Mouse (Mus musculus) intestine, embryonic 16.5 days (tissue): ENCODE results near the gene Omg. TPM values are rescaled to one million over a fixed set of nuclear protein-coding genes. Genes with fewer than 3 reads are reported as not detected.

ENCODE experiments used
- ATAC-seq: fragments of 200-750 bp; cut with Nextera tagmentation; 2 replicates; pipeline ENCODE4 v1.8.0; 2017; ENCODE audit warnings: moderate TSS enrichment, moderate library complexity
- H3K27ac ChIP-seq: fragments of 300-500 bp; sonication (generic); 2 replicates; pipeline ENCODE4 v1.5.1; 2014; ENCODE audit warnings: mild to moderate bottlenecking, low read length
- H3K27me3 ChIP-seq: fragments of 300-500 bp; sonication (generic); replicated peaks from 2 replicates; pipeline ENCODE4 v1.6.1; 2014; ENCODE audit warnings: low read length, control low read depth, mixed read lengths; ENCODE audit not compliant: control insufficient read depth, insufficient read depth
- H3K36me3 ChIP-seq: fragments of 300-500 bp; sonication (generic); 2 replicates; pipeline ENCODE4 v1.6.1; 2014; ENCODE audit warnings: low read length, control low read depth; ENCODE audit not compliant: control insufficient read depth, insufficient read depth
- H3K4me1 ChIP-seq: fragments of 300-500 bp; sonication (generic); 2 replicates; pipeline ENCODE4 v1.6.1; 2014; ENCODE audit warnings: low read length, control low read depth, mixed read lengths; ENCODE audit not compliant: control insufficient read depth, insufficient read depth
- H3K4me2 ChIP-seq: fragments of 300-500 bp; sonication (generic); 2 replicates; pipeline ENCODE4 v1.6.1; 2014; ENCODE audit warnings: low read depth, low read length, control low read depth
- H3K4me3 ChIP-seq: fragments of 300-500 bp; sonication (generic); 2 replicates; pipeline ENCODE4 v1.5.1; 2014; ENCODE audit warnings: mild to moderate bottlenecking, low read length
- H3K9ac ChIP-seq: fragments of 300-500 bp; sonication (generic); 2 replicates; pipeline ENCODE4 v1.6.1; 2014; ENCODE audit warnings: low read depth, low read length
- H3K9me3 ChIP-seq: fragments of 300-500 bp; sonication (generic); 2 replicates; pipeline ENCODE4 v1.6.1; 2016; ENCODE audit warnings: low read length, control low read depth; ENCODE audit not compliant: control insufficient read depth
- WGBS: fragments of 180-500 bp; shearing (Covaris S2); extraction: QIAGEN DNeasy Blood & Tissue Kit; methylation state at CpG from one replicate; pipeline ENCODE4 v1.1.7; 2014; 5-methylcytosine and 5-hydroxymethylcytosine counted together
- polyA plus RNA-seq: library from polyadenylated mRNA; unstranded; fragments of >200 nt; fragmentation: Nextera tagmentation; extraction: Ambion mirVana; gene quantifications from 2 replicates; pipeline ENCODE4 v1.2.1, GENCODE M21; 2015

Gene Omg
- polyA plus RNA-seq: 0.37 and 0.53 TPM in 2 replicates

GRCm38 (mm10) chr11:79503845-79504244, at the start of gene Omg:
Gene Omg (minus strand): TSS chr11:79504084.
- no peak within 1 kb of the TSS for H3K9ac ChIP-seq
- no peak within 1 kb of the TSS for H3K4me3 ChIP-seq
- no peaks in the 10 kb centered on the region for H3K9me3 ChIP-seq
- WGBS: 57% methylated on average over 8 of the region's 8 CpGs
- no peak for ATAC-seq
- no peaks in the 10 kb centered on the region for H3K4me1 ChIP-seq
- no peak within 1 kb of the TSS for H3K27ac ChIP-seq
- H3K4me2 ChIP-seq: no peak within 1 kb of the TSS
- no peaks in the 10 kb centered on the region for H3K27me3 ChIP-seq
- H3K36me3 ChIP-seq: 0 out of 2 replicates have a peak, but pooled peaks cover 3% of the 10 kb centered on the region

DNA sequence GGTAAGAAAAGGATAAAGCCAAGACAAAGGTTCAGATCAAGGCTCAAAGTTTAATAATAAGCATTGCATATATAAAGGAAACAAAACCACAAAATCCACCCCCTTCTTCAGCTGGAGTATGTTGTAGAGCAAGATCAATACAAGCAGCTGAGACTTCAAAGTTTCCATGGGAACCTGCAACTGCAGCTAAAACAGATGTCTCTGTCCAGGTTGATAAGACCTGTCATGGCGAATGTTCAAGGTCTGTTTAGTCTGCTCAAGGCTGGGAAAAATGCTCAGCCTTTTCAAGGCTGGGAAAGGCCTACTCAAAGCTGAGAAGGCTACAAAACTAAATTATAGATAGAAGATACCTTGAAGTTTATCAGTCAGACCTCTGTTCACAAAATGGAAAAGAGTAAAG, 48.7 kb upstream of the Omg start:
- 62% methylated on average over 1 of the region's 1 CpGs for WGBS
- H3K4me3 ChIP-seq: no peak overlapping the region
- no peak overlapping the region for H3K9ac ChIP-seq
- peaks cover 4% of the 10 kb centered on the region; the same call in 1 of the 2 replicates for H3K36me3 ChIP-seq
- no peaks in the 10 kb centered on the region for H3K27me3 ChIP-seq
- no peak overlapping the region for H3K27ac ChIP-seq
- H3K4me2 ChIP-seq: no peak overlapping the region
- H3K9me3 ChIP-seq: no peaks in the 10 kb centered on the region
- H3K4me1 ChIP-seq: no peaks in the 10 kb centered on the region
- no peak for ATAC-seq

GRCm38 (mm10) chr11:79536293-79536692, 32.4 kb upstream of the Omg start:
- WGBS: 92% methylated on average over 3 of the region's 3 CpGs
- Histone ChIP-seq H3K4me3 (no peak overlapping the region), H3K9ac (no peak overlapping the region), H3K4me1 (0 out of 2 replicates have a peak, but pooled peaks cover 3% of the 10 kb centered on the region), H3K27me3 (no peaks in the 10 kb centered on the region), H3K27ac (no peak overlapping the region), H3K4me2 (no peak overlapping the region), H3K36me3 (no peaks in the 10 kb centered on the region), H3K9me3 (no peaks in the 10 kb centered on the region)
- no peak for ATAC-seq

DNA sequence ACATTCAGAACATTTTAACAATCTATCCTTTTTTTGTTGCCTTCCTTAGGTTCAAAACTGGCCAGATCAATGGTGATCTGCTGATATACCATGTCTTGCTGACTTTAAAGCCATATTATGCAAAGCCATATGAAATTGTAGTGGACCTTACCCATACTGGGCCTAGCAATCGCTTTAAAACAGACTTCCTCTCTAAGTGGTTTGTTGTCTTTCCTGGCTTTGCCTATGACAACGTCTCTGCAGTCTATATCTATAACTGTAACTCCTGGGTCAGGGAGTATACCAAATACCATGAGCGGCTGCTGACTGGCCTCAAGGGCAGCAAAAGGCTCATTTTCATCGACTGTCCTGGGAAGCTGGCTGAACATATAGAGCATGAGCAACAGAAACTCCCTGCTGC, 31.7 kb upstream of the Omg start:
- H3K4me3 ChIP-seq: no peak overlapping the region
- H3K9me3 ChIP-seq: no peaks in the 10 kb centered on the region
- H3K36me3 ChIP-seq: no peaks in the 10 kb centered on the region
- 86% methylated on average over 4 of the region's 4 CpGs for WGBS
- no peak overlapping the region for H3K27ac ChIP-seq
- H3K9ac ChIP-seq: no peak overlapping the region
- H3K4me2 ChIP-seq: no peak overlapping the region
- H3K27me3 ChIP-seq: no peaks in the 10 kb centered on the region
- 0 out of 2 replicates have a peak, but pooled peaks cover 3% of the 10 kb centered on the region for H3K4me1 ChIP-seq
- ATAC-seq: no peak

GRCm38 (mm10) chr11:79533950-79534690, 30.2 kb upstream of the Omg start:
- H3K4me1 ChIP-seq: 0 out of 2 replicates have a peak, but pooled peaks cover 3% of the 10 kb centered on the region
- no peak overlapping the region for H3K4me3 ChIP-seq
- no peaks in the 10 kb centered on the region for H3K27me3 ChIP-seq
- no peak overlapping the region for H3K4me2 ChIP-seq
- ATAC-seq: no peak
- H3K36me3 ChIP-seq: no peaks in the 10 kb centered on the region
- peak overlapping the region; percentile 24 for H3K27ac ChIP-seq
- H3K9me3 ChIP-seq: no peaks in the 10 kb centered on the region
- no peak overlapping the region for H3K9ac ChIP-seq
- 74% methylated on average over 8 of the region's 8 CpGs for WGBS

- no peak overlapping the region for H3K9ac ChIP-seq
- H3K27ac ChIP-seq: no peak overlapping the region
- no peak for ATAC-seq
- WGBS: 92% methylated on average over 6 of the region's 6 CpGs
- no peaks in the 10 kb centered on the region for H3K9me3 ChIP-seq
- H3K27me3 ChIP-seq: no peaks in the 10 kb centered on the region
- no peak overlapping the region for H3K4me2 ChIP-seq
- no peaks in the 10 kb centered on the region for H3K36me3 ChIP-seq
- no peak overlapping the region for H3K4me3 ChIP-seq
- H3K4me1 ChIP-seq: 0 out of 2 replicates have a peak, but pooled peaks cover 3% of the 10 kb centered on the region
These were observed 29.4 kb upstream of the Omg start for GRCm38 (mm10) chr11:79533311-79533710.

DNA sequence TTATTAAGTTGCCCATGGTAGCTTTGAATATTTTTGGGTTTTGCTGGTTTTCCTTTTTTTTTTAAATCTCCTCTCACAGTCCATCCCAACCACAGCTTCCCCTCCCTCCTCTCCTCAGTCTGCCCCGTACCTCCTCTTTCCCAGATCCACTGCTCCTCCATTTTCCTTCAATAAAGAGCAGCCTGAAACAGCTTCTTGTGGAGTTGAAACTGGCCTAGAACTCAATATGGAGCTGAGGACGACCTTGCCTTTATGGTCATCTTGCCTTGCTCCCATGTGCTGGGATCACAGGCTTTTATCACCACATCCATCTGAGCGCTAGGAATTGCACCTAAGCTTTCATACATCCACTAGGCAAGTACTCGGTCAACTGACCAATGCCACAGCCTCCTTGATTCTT, 27.6 kb upstream of the Omg start:
- ATAC-seq: no peak
- WGBS: 93% methylated on average over 4 of the region's 4 CpGs
- H3K27me3 ChIP-seq: no peaks in the 10 kb centered on the region
- H3K4me1 ChIP-seq: 0 out of 2 replicates have a peak, but pooled peaks cover 3% of the 10 kb centered on the region
- H3K9me3 ChIP-seq: no peaks in the 10 kb centered on the region
- H3K4me3 ChIP-seq: no peak overlapping the region
- no peak overlapping the region for H3K4me2 ChIP-seq
- no peaks in the 10 kb centered on the region; the same call in 1 of the 2 replicates for H3K36me3 ChIP-seq
- no peak overlapping the region for H3K27ac ChIP-seq
- H3K9ac ChIP-seq: no peak overlapping the region

DNA sequence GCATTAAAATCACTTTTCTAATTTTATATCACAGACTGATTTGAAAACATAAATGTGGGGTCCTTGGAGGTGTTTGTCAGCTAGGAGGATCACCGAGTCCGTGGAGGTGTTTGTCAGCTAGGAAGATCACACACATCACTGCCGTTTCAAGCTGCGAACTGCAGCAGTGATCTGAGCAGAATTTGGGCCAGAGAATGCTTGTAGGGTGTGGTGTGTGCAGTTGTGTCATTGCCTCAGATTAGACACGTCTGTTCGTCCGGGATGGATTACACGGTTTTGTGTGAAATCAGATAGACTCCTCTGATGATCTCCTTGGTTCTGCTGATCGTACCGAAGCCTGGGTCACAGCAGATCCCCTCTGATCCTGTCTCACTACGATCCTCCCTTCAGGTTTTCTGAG, 26.9 kb upstream of the Omg start:
- H3K27me3 ChIP-seq: no peaks in the 10 kb centered on the region
- ATAC-seq: no peak
- 88% methylated on average over 11 of the region's 11 CpGs for WGBS

GRCm38 (mm10) chr11:79530333-79530761, 26.5 kb upstream of the Omg start, which contains the start of the genes Evi2 and Evi2a:
Gene Evi2 (minus strand): TSS chr11:79530589.
Gene Evi2a (minus strand): TSS chr11:79530609.
- Histone ChIP-seq H3K27ac (no peak within 1 kb of the TSS), H3K9ac (no peak within 1 kb of the TSS), H3K9me3 (no peaks in the 10 kb centered on the region), H3K4me3 (no peak within 1 kb of the TSS), H3K36me3 (no peaks in the 10 kb centered on the region; the same call in 1 of the 2 replicates), H3K27me3 (no peaks in the 10 kb centered on the region), H3K4me2 (no peak within 1 kb of the TSS), H3K4me1 (0 out of 2 replicates have a peak, but pooled peaks cover 3% of the 10 kb centered on the region)
- ATAC-seq: no peak
- 84% methylated on average over 7 of the region's 7 CpGs for WGBS

More for the DNA sequence above, 26.9 kb upstream of the Omg start:
- Histone ChIP-seq H3K4me3 (no peak overlapping the region), H3K9ac (no peak overlapping the region), H3K4me2 (no peak overlapping the region), H3K36me3 (no peaks in the 10 kb centered on the region; the same call in 1 of the 2 replicates), H3K9me3 (no peaks in the 10 kb centered on the region), H3K27ac (no peak overlapping the region), H3K4me1 (0 out of 2 replicates have a peak, but pooled peaks cover 3% of the 10 kb centered on the region)
